Mouse (Mus musculus): ENCODE results near the gene Fbxw21.
"Not testable (repeated sequence)": the region's sequence is repeated elsewhere in the genome, so short reads cannot be mapped to it uniquely, and the experiment has no call there.

The Fbxw21 gene

DNA sequence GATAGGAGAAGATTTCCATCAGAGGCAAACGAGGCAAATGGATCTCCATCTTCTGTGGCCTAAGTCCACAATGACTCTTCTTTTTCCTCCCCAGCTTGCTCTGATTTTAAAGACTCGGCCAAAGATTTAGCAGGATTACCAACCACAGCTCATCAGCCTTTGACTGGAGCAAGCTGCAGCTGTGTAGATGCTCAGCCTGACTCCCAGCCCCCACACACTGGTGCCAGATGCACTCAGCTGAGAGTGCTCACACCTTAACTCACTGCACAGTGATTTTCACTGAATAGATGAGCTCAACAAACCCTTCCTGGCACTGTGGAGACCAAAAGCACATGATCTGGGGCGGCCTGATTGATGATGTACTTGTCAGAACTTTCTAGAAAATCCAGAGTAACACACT, at the start of gene Fbxw21:
TSS of gene Fbxw21 (minus strand) at position 101 of the 400 bp plus-strand sequence.
- DNase-seq (ENCODE audit: low spot score): no peak

DNA sequence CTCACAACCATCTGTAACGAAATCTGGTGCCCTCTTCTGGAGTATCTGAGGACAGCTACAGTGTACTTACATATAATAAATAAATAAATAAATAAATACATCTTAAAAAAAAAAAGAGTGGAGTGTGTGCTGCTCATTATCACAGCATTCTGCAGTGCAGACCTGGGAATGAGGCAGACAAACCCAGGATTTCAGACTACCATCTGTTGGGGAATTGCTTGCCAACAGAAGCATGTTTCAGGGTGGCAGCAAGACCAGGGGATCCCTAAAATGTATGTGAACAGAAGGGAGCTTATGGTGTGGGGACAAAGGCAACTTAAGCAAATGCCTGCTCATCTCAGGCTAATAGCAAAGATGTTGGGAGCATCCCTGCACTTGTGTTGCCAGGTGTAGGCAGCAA, 39.5 kb upstream of the Fbxw21 start:
- not testable (repeated sequence) for DNase-seq (ENCODE audit: low spot score)

DNA sequence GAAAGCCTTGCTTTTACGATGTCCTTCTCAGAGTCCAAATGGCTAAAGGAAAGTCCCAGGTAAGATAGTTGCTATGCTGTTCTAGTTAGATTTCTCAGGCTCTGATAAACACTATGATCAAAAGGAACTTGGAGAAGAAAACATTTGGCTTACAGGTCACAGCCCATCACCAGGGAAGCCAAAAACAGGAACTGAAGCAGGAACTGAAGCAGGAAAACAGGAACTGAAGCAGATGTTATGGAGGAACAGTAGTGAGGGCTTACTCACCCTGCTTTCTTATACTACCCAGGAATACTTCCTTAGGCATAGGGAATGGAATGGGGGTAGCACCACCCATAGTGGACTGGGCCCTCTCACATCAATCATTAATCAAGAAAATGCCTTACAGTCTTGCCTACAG, 38.5 kb upstream of the Fbxw21 start:
- no peak for DNase-seq (ENCODE audit: low spot score)

DNA sequence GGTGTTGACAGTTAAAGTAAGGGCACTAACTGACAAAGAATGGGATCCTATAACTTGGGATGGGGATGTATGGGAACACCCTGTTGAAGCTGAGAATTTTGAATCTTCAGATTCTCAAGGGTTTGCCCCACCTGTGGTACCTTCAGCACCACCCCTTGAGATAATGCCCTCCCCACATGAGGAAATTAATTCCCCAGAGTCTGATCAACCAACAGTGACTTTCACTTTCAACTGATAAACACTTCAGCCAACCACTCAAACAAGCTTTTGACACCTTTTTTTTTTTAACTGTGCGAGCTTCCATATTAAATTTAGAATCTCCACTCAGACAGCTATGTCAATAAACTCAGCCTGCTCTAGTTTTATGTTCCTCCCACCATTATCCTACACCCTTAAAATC, 37.5 kb upstream of the Fbxw21 start:
- no peak for DNase-seq (ENCODE audit: low spot score)

DNA sequence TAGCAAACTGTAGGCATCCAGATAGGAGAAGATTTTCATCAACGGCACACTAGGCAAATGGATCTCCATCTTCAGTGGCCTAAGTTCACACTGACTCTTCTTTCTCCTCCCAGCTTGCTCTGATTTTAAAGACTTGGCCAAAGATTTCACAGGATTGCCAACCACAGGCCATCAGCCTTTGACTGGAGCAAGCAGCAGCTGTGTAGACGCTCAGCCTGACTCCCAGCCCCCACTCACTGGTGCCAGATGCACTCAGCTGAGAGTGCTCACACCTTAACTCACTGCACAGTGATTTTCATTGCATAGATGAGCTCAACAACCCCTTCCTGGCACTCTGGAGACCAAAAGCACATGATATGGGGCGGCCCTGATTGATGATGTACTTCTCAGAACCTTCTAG, 34.0 kb upstream of the Fbxw21 start, which contains the start of gene Fbxw13:
TSS of gene Fbxw13 (minus strand) at position 101 of the 400 bp plus-strand sequence.
- DNase-seq (ENCODE audit: low spot score): not testable (repeated sequence)

DNA sequence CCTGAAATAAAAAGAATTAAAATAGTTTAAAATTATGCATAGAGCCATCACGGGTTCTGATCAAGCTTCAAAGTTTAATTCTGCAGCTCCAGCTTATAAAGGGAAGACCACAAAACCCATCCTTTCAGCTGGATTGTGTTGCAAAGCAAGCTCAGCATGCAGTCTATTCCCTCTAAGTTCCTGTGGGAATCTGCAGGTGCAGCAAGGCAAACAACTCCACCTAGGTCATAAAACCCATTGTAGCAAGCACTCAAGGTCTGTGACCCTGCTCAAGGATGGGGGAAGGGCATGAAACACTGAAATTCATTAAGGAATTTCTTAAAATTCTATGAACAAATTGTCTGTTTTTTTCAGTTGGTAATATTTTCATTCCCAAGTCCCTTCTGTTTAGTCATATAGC, 15.4 kb upstream of the Fbxw21 start:
- no peak for DNase-seq (ENCODE audit: low spot score)

DNA sequence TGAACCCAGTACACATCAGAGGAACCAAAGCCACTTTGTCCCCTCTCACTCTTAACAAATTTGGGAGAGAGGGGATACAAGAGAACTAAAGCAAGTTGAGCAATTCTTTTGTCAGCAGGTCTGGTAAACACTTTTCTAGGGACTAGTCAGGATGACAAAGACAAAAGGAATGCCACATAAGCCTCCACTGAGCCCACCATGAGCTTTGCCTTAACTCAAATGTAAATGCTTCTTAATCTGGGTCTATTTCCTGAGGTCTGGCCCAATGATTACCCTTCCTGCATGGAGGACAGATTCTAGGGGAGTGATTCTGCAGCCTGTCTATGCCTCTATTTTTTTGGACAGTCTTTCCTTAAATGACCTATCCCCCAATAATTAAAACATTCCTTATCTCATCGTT, 14.5 kb upstream of the Fbxw21 start:
- no peak for DNase-seq (ENCODE audit: low spot score)

DNA sequence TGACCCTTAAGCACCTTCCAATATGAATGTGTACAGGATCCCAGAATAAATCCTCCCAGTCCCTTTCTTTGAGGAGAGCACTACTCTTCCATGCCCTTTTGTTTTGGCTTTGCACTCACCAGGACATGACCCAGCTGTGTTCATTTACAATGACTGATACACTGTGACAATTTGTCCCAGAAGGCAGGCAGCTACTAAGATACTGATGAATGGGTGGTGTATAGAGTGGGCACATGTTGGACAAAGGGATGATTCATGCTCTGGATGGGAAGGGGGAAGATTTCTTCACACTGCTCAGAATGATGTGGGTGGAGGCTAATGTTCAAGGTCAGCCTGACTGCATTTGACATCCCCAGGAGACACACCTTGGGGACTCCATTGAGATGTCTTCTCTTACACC, 5.5 kb upstream of the Fbxw21 start:
- no peak for DNase-seq (ENCODE audit: low spot score)

DNA sequence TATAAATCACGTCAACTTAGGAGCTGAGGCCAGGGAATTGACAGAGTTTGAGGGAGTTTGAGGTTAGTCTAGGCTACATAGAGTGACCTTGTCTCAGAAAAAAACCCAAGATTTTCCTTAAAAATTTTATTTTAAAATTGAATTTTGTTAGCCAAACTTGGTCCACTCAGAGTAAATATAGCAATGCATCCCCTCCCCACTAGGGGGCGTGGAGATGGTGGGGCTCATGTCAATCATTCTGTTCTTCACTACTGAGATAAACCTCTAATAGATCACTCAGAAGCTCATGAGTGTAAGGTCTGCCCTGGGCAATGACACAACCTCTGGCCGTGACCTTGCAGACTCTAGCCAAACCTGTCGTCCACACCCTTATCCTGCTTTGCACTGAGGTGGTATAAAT, 21.4 kb downstream of the Fbxw21 start:
- not testable (repeated sequence) for DNase-seq (ENCODE audit: low spot score)

DNA sequence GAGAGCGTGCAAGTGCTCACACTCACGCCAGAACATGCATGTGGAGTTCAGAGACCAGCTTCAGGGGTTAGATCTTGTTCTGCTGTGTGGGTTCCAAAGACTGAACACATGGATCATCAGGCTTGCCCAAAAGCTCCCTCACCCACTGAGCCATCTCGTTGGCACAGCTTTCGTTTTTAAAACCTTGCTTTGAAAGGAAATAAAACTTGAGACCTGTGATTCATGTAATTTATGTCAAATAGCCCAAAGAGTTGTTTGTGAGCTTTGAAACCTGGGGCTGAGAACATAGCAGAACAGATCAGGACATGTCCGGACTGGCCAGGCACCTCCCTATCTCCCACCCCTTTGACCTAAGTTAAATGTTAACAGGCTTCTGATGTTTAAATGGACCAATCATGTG, 31.8 kb downstream of the Fbxw21 start:
- no peak for DNase-seq (ENCODE audit: low spot score)

DNA sequence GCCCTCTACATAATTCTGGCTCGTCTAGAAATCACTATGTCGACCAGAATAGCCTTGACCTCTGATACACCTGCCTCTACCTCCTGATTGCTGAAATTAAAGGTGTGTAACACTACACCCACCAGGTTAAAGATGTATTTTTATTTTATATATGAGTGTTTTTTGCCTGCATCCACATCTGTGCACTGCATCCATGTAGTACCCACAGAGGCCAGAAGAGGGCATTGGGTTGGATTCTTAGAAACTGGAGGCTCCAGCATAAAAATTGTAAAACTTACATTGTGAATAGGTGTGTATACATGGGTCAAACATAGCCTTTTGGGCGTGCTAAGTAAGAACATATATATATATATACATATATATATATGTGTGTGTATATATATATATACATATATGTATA, 33.6 kb downstream of the Fbxw21 start:
- no peak for DNase-seq (ENCODE audit: low spot score)

DNA sequence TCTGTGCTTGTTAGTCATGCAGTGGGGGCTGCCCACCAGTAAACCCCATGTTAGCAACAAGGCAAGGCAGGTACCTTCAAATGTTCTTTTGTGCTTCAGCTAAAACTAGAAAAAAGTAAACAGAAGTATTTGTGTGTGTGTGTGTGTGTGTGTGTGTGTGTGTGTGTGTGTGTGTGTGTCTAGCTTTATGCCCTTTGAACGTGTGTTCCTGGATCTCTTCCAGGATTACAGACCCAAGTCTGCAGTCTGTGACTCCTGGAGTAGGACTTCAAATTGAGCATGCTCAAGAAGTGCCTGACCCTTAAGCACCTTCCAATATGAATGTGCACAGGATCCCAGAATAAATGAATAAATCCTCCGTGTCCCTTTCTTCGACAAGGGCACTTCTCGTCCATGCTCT, 34.8 kb downstream of the Fbxw21 start:
- no peak for DNase-seq (ENCODE audit: low spot score)

DNA sequence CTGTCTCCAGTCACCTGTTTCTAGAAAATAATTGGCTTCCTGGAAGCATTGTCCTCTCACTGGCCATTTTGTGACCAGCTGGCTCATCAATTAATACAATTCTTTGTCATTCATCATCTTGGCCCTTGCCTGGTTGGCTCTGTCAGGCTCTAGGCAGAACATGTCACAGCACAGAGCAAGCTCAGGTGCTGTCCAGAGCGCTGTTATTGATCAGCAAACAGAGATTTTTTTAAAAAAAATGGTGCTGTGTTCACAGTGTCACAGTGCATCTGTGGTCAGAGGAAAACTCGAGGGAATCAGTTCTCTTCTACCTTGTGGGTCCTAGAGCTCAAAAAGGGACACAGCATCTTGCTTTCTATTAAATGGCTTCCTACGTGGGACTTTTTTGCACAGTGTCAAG, 36.4 kb downstream of the Fbxw21 start:
- DNase-seq (ENCODE audit: low spot score): no peak

DNA sequence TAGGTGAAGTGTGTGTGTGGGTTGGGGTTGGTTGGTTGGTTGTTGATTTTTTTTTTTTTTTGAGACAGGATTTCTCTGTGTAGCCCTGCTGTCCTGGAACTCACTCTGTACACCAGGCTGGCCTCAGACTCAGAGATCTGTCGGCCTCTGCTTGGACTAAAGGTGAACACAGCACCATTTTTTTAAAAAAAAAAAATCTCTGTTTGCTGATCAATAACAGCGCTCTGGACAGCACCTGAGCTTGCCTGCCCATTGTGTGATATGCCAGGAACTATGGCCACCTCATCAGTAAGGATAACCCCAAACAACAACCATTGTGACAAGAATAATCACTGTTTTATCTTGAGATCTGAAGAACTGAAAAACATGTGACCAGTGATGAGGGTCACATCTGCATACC, 36.8 kb downstream of the Fbxw21 start:
- no peak for DNase-seq (ENCODE audit: low spot score)

DNA sequence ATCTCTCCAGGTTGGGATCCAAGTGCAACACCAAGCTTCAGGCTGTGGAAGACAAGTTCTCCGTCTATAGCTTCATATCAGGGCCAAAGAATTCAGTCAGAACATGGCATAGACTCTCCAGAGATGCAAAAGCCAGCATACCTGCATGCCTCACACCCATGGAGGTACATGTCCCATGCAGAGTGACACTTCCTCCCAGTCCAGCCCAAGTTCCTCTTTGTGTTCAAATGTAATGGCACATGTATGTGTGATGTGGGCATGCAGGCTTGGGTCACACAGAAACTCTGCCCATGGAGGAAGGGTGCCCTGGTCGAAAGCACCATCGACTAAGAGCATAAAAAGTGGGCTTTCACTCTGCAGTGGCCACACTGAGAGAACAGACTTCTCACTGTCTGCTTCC, 37.7 kb downstream of the Fbxw21 start:
- DNase-seq (ENCODE audit: low spot score): no peak

DNA sequence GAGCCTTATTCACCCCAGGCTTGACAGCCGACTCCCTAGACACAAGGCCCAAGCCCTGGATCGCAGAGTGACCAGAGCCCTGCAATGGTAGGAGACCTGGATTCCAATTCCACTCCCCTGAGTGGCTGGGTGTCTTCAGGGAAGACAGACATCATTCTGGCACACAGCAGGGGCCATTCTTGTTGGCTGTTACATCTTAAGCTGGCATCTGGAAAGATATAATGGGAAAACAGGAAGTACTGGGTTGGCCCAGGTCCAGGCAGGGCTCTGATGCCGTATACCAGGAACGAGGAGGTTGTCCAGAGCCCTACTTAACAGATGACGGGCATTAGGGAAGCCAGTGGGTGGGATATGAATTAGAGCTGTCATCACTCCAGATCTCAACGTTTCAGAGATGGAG, 38.6 kb downstream of the Fbxw21 start:
- no peak for DNase-seq (ENCODE audit: low spot score)

DNA sequence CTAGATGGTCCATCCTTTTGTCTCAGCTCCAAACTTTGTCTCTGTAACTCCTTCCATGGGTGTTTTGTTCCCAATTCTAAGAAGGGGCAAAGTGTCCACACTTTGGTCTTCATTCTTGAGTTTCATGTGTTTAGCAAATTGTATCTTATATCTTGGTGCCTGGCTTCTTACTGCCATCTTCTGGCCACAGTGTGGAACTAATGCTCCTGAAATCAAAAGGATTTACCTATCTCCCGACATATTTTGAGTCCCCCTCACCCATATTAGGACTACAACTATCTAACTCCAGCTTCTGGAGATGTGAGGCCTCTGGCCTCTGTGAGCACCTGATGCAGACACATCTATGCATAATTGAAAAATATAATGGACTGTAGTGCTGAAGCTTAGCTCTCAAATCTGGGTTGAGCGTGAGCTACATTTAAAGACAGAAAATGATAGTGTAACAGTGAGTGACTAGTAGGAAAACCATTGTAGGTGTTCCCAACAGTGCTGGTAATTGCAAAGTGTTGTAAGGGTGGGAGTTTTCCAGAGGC, 39.2 kb downstream of the Fbxw21 start:
- no peak for DNase-seq (ENCODE audit: low spot score)

DNA sequence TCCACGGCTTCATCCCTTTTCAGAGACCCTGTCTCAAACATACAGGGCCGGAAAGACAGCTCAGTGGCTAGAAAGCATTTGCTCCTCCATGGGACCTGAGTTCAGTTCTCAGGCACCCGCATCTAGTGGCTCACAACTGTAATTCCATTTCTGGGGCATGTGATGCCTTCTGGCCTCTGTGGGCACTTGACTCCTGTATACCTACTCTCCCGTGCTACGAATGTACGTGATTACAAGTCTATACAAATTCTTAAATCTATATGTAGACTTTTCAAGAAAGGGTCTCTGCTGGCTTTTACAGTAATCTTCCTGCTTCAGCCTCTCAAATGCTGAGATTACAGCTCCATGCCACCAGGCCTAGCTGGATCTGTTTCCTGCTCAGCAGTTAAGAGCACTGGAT, 40.9 kb downstream of the Fbxw21 start:
- no peak for DNase-seq (ENCODE audit: low spot score)

DNA sequence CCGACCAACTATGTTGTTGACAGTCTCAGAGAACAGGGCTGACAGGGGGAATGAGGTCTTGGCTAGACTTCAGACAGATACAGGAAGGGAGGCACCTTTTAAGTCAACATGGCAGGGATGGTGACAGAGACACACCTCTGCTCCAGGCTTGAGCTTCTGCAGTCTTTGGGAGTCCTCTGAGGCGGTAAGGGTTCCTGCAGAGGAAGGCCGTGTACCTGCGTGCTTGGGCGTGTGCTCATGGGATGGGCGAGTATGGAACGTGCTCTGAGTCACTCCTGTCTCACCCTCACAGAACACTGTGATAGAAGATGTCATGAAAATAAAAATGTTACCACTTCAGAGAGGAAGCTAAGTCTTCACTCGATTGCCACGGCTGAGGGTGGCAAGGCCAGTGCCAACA, 42.3 kb downstream of the Fbxw21 start:
- no peak for DNase-seq (ENCODE audit: low spot score)

DNA sequence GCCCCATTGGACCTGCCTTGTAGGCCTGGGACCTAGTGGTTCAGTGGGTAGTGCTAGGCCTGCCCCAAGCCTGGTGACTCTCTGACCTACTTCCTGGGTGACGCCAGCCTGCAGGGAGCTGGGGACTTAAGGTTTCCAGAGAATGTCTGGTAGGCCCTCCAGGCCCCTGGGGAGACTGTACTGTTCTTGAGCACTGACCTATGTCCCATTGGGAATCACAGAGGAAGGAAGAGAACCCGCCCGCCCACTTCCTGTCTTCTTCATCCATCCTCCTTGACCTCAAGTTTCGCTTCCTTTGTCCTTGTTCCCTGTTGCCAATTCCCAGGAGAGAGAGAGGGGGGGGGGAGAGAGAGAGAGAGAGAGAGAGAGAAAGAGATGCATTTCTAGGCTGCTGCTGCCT, 43.7 kb downstream of the Fbxw21 start:
- no peak for DNase-seq (ENCODE audit: low spot score)

DNA sequence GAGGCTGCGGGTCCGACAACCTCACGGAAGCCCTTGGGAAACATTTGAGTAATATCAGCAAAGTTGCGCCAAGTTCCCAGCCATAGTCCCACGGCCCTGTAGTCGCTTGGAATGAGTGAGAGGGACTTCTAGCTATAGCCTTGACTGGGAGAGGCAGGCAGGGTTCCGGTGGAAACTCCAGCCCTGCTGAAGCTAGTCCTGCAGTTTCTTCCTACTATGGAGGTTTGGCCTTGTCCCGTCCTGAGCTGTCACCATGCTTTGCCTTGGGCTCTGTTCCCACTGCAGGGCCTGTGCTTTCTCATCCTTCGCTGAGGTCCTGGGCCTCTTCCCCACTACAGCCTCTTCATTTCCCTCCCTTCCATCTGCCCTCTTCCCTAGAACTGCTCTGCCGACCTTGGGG, 45.6 kb downstream of the Fbxw21 start:
- no peak for DNase-seq (ENCODE audit: low spot score)

DNA sequence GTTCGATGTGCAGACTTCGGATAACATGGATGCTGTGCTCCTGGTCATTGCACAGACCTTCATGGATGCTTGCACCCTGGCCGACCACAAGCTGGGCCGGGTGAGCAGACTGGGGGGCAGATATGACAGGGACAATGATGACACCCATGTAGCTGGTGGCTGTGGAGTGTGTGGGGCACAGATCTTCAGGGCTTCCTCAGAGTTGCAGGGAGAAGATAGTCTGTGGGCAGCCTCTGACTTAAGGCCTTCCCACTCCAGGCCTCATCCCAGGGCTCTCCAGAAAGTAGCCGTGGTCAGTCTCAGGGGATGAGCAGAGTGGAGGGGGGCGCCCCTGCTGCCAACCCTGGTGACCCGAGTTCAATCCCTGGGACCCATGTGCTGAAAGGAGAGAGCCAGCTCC, 47.0 kb downstream of the Fbxw21 start:
- DNase-seq (ENCODE audit: low spot score): no peak

DNA sequence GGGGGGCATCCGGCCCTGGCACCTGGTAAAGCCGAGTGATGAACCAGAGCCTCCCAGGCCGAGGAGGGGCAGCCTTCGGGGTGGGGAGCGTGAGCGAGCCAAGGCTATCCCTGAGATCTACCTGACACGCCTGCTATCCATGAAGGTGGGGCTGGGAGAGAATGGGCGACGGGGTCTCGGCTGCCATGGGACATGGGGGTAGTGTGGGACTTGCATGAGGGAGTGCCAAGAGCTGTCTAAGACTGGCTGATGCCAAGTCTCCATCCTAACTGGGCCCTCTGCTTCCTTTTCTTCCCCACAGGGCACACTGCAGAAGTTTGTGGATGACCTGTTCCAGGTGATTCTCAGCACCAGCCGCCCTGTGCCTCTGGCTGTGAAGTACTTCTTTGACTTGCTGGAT, 47.6 kb downstream of the Fbxw21 start:
- DNase-seq (ENCODE audit: low spot score): no peak

DNA sequence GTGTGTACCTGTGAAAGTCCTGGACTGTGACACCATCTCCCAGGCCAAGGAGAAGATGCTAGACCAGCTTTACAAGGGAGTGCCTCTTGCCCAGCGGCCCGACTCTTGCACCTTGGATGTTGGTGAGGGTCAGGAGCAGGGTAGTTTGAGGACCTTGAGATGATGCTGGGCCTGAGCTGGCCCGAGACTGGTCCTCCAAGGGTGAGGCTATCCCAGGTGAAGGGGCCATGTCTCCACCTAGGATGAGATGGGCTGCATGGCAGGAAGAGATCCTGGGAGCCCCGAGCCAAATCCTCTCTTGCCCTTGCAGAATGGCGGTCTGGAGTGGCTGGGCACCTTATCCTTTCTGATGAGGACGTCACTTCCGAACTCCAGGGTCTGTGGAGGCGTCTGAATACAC, 48.5 kb downstream of the Fbxw21 start:
- no peak for DNase-seq (ENCODE audit: low spot score)

DNA sequence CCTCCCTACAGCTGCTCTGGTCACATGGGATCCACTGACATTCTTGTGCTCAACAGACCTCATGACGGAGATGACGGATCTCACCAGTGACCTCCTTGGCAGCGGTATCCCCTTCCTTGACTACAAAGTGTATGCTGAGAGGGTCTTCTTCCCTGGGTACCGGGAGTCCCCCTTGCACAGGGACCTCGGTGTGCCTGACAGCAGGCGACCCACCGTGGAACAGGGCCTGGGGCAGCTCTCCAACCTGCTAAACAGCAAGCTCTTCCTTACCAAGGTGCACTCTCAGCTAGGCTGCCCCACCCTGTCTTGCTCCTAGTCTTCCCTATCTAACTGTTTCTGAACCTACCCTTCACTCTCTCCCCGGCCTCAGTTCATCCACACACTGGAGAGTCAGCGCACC, 50.2 kb downstream of the Fbxw21 start:
- DNase-seq (ENCODE audit: low spot score): peak; percentile 6

Measured in urinary bladder, postnatal 10 days (tissue).